Mouse (Mus musculus) neural tube, embryonic 13.5 days (tissue): ENCODE measurements around the gene Cemip. TPM values are rescaled to one million over a fixed set of nuclear protein-coding genes. Genes with fewer than 3 reads are reported as not detected.
A peak's percentile ranks its signal among the peaks of the same experiment; 100 is the strongest.
"Not testable (repeated sequence)": the region's sequence is repeated elsewhere in the genome, so short reads cannot be mapped to it uniquely, and the experiment has no call there.

Experiments used
- ATAC-seq: fragments of 200-750 bp; cut with Nextera tagmentation; 2 replicates; pipeline ENCODE4 v1.8.0; 2017; ENCODE audit warnings: low read depth, mild to moderate bottlenecking, moderate TSS enrichment, moderate library complexity
- H3K27ac ChIP-seq: fragments of 300-500 bp; sonication (generic); replicated peaks from 2 replicates; pipeline ENCODE4 v1.5.1; 2015; ENCODE audit warnings: moderate library complexity, mild to moderate bottlenecking, inconsistent platforms
- H3K27me3 ChIP-seq: fragments of 300-500 bp; sonication (generic); 2 replicates; pipeline ENCODE4 v1.6.1; 2015; ENCODE audit warnings: mild to moderate bottlenecking, inconsistent platforms
- H3K36me3 ChIP-seq: fragments of 300-500 bp; sonication (generic); 2 replicates; pipeline ENCODE4 v1.6.1; 2015; ENCODE audit warnings: mild to moderate bottlenecking, inconsistent platforms
- H3K4me1 ChIP-seq: fragments of 300-500 bp; sonication (generic); replicated peaks from 2 replicates; pipeline ENCODE4 v1.6.1; 2015; ENCODE audit warnings: inconsistent platforms
- H3K4me2 ChIP-seq: fragments of 300-500 bp; sonication (generic); 2 replicates; pipeline ENCODE4 v1.6.1; 2015; ENCODE audit warnings: inconsistent platforms, mild to moderate bottlenecking, moderate library complexity
- H3K4me3 ChIP-seq: fragments of 300-500 bp; sonication (generic); 2 replicates; pipeline ENCODE4 v1.5.1; 2015; ENCODE audit warnings: mild to moderate bottlenecking, inconsistent platforms
- H3K9ac ChIP-seq: fragments of 300-500 bp; sonication (generic); 2 replicates; pipeline ENCODE4 v1.6.1; 2015; ENCODE audit warnings: moderate library complexity, mild to moderate bottlenecking, inconsistent platforms
- H3K9me3 ChIP-seq: fragments of 300-500 bp; sonication (generic); 2 replicates; pipeline ENCODE4 v1.6.1; 2016; ENCODE audit warnings: inconsistent platforms
- WGBS: fragments of 180-500 bp; shearing (Covaris S2); methylation state at CpG from one replicate; pipeline ENCODE4 v1.1.7; 2015; 5-methylcytosine and 5-hydroxymethylcytosine counted together
- polyA plus RNA-seq: library from polyadenylated mRNA; unstranded; fragments of >200 nt; fragmentation: Nextera tagmentation; extraction: Ambion mirVana; gene quantifications from 2 replicates; pipeline ENCODE4 v1.2.1, GENCODE M21; 2015

The Cemip gene
- polyA plus RNA-seq, 1 experiment from 2014 or later: 0.59 TPM

DNA sequence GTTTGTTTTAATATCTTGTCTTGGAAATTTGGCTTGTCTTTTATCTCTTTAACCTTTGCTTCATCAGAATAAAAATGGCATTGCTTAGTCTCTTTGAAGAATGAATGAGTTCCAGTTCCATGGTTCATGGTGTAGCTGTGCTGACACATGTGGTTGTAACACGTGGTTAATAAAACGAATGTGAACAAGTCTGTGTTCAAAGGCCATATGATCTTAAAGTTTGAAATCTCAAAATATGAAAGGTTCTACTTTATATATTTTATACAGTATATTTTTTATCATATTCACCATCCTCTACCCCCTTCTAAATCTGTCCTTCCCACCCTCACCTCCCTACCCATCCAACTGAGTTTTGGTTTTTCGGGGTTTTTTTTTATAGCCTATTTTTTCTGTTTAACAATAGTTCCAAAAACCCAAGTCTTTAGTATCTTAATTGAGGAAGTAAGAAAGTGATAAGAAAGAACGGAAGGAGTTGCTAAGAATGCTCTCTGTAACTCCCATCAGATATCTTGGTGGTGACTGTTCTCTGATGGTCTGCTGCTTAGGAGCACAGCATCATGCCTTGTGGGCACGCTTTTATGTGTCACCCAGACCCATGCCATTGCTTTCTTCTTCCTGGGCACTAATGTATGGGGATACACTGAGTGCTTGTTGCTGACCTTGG, 190.1 kb downstream of the Cemip start:
- Histone ChIP-seq H3K4me2 (no peak overlapping the region), H3K4me1 (peaks cover 32% of the 10 kb centered on the region), H3K27ac (no peak overlapping the region), H3K9ac (no peak overlapping the region), H3K27me3 (no peaks in the 10 kb centered on the region), H3K9me3 (no peaks in the 10 kb centered on the region), H3K4me3 (no peak overlapping the region), H3K36me3 (peaks cover 57% of the 10 kb centered on the region)
- 94% methylated on average over 5 of the region's 5 CpGs for WGBS
- no peak for ATAC-seq

GRCm38 (mm10) chr7:83894348-83894747, 192.0 kb downstream of the Cemip start:
- H3K36me3 ChIP-seq: peaks cover 42% of the 10 kb centered on the region
- 85% methylated on average over 1 of the region's 1 CpGs for WGBS
- H3K4me2 ChIP-seq: no peak overlapping the region
- H3K9me3 ChIP-seq: no peaks in the 10 kb centered on the region
- H3K9ac ChIP-seq: no peak overlapping the region
- H3K27ac ChIP-seq: no peak overlapping the region
- H3K4me3 ChIP-seq: no peak overlapping the region
- peaks cover 32% of the 10 kb centered on the region for H3K4me1 ChIP-seq
- H3K27me3 ChIP-seq: no peaks in the 10 kb centered on the region
- no peak for ATAC-seq

DNA sequence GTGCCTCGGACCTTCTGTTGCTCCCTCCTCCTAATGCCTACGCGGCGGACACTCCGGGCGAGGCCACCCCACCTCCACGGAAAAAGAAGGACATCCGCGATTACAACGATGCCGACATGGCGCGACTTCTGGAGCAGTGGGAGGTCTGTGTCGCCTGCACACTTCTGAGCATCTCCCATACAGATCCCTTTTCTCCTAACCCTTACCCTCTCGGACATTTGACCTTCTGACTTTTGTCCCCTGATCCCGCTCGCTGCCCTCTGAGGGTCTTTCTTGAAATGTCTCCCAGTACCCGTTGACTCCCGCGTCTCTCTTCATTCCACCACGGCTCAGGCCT, 194.0 kb downstream of the Cemip start:
- Histone ChIP-seq H3K27ac (peak overlapping the region; percentile 83), H3K27me3 (no peaks in the 10 kb centered on the region), H3K9ac (peak overlapping the region; percentile 80), H3K4me3 (peak overlapping the region; percentile 70), H3K36me3 (peaks cover 22% of the 10 kb centered on the region), H3K9me3 (no peaks in the 10 kb centered on the region), H3K4me2 (peak overlapping the region; percentile 77), H3K4me1 (peaks cover 32% of the 10 kb centered on the region)
- WGBS: under 1% methylated on average over 21 of the region's 21 CpGs
- peak; percentile 24 for ATAC-seq

- peak overlapping the region; percentile 80 for H3K9ac ChIP-seq
- H3K4me3 ChIP-seq: peak overlapping the region; percentile 70
- no peaks in the 10 kb centered on the region for H3K27me3 ChIP-seq
- H3K27ac ChIP-seq: peak overlapping the region; percentile 83
- peaks cover 32% of the 10 kb centered on the region for H3K4me1 ChIP-seq
- peak; percentile 98 for ATAC-seq
- peaks cover 18% of the 10 kb centered on the region for H3K36me3 ChIP-seq
- no peaks in the 10 kb centered on the region for H3K9me3 ChIP-seq
- peak overlapping the region; percentile 77 for H3K4me2 ChIP-seq
- 3% methylated on average over 44 of the region's 44 CpGs for WGBS
Observed at GRCm38 (mm10) chr7:83891433-83892332, 194.6 kb downstream of the Cemip start.

GRCm38 (mm10) chr7:83889946-83890345, 196.4 kb downstream of the Cemip start:
- WGBS: 90% methylated on average over 5 of the region's 5 CpGs

GRCm38 (mm10) chr7:83889383-83889782, 196.9 kb downstream of the Cemip start:
- no peak overlapping the region for H3K9ac ChIP-seq
- no peaks in the 10 kb centered on the region for H3K27me3 ChIP-seq

More at GRCm38 (mm10) chr7:83889946-83890345, 196.4 kb downstream of the Cemip start:
- H3K4me2 ChIP-seq, H3K4me3 ChIP-seq, ATAC-seq, H3K36me3 ChIP-seq, H3K9me3 ChIP-seq, H3K27ac ChIP-seq, H3K9ac ChIP-seq, H3K27me3 ChIP-seq: not testable (repeated sequence)
- peaks cover 26% of the 10 kb centered on the region for H3K4me1 ChIP-seq

DNA sequence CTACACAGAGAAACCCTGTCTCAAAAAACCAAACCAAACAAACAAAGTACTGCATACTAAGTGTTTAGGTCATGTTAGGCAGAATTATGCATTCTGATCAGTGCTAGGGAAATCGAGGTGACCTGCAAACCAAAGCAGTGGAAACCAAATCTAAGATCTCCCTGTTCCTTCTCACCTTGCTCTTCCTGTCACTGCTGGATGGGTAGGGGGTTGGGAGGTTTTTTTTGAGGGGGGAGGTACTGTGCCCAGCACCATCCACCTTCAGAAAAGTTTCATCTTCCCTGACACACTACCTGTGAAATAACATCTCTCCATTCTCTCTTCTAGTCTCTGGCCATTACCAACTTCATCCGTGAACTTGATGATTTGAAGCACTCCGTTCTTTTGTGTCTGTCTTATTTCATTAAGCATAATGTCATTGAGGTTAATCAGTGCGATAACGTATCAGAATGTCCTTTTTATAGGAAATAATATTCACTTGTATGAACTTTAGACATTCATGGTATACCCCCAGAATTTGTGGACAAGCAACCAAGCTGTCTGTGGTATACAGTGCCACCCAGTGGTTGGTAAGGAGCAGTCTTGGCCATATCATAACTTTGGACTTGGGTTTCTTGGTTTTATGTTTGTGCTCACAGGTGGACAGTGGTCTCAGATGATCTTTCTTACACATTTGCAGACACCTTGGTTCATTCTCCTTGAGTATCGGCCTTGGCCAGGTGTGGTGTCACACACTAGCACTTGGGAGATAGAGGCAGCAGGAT, 199.8 kb downstream of the Cemip start:
- Histone ChIP-seq H3K4me3 (no peak overlapping the region), H3K4me2 (no peak overlapping the region), H3K9ac (no peak overlapping the region), H3K9me3 (0 out of 2 replicates have a peak, but pooled peaks cover 3% of the 10 kb centered on the region), H3K27me3 (no peaks in the 10 kb centered on the region), H3K36me3 (peaks cover 11% of the 10 kb centered on the region), H3K4me1 (peaks cover 25% of the 10 kb centered on the region), H3K27ac (no peak overlapping the region)
- WGBS: 95% methylated on average over 6 of the region's 6 CpGs
- no peak for ATAC-seq

More at GRCm38 (mm10) chr7:83889383-83889782, 196.9 kb downstream of the Cemip start:
- no peak overlapping the region for H3K27ac ChIP-seq
- 73% methylated on average over 3 of the region's 3 CpGs for WGBS
- no peak overlapping the region for H3K4me3 ChIP-seq
- 0 out of 2 replicates have a peak, but pooled peaks cover under 1% of the 10 kb centered on the region for H3K36me3 ChIP-seq
- peaks cover 26% of the 10 kb centered on the region for H3K4me1 ChIP-seq
- no peak for ATAC-seq
- H3K4me2 ChIP-seq: no peak overlapping the region
- 0 out of 2 replicates have a peak, but pooled peaks cover 3% of the 10 kb centered on the region for H3K9me3 ChIP-seq

- 93% methylated on average over 4 of the region's 4 CpGs for WGBS
- H3K4me2 ChIP-seq: no peak overlapping the region
- H3K27me3 ChIP-seq: no peaks in the 10 kb centered on the region
- peaks cover 11% of the 10 kb centered on the region for H3K36me3 ChIP-seq
- no peak overlapping the region for H3K27ac ChIP-seq
- no peak overlapping the region for H3K9ac ChIP-seq
- H3K9me3 ChIP-seq: 0 out of 2 replicates have a peak, but pooled peaks cover 3% of the 10 kb centered on the region
- no peak for ATAC-seq
- H3K4me1 ChIP-seq: peaks cover 32% of the 10 kb centered on the region
- H3K4me3 ChIP-seq: no peak overlapping the region
Observed at GRCm38 (mm10) chr7:83885835-83886234, 200.5 kb downstream of the Cemip start.

DNA sequence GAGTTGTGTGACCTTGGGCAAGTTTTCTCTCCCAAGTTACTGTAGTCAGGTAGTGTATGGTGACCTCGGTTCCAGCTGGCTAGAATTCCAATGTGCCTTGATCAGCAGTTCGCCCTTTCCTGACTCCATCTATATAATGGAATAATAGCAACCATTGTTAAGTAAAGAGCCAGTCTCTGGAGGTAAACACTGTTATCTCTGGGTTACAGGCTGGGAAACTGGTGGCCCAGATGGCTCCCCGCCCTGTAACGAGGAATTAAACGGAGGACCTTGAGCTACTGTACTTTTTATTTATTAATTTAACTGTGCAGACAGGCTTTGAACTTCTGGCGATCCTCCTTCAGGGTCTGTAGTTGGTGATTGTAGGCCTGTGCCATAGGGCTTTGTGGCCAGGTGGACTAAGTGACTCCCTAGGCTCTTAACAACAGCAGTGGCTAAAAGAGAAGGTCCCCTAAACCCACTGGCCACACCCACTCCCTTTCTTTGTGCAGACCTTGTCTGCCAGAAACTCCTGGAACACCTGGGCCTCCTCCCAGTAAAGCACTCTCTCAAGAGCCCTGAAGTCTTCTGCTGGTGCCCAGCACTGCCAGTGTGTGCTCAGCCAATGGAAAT, 201.3 kb downstream of the Cemip start:
- Histone ChIP-seq H3K36me3 (peaks cover 11% of the 10 kb centered on the region), H3K9me3 (0 out of 2 replicates have a peak, but pooled peaks cover 3% of the 10 kb centered on the region), H3K9ac (peak overlapping the region; percentile 96), H3K4me1 (peaks cover 40% of the 10 kb centered on the region), H3K4me3 (peak overlapping the region; percentile 87), H3K27me3 (no peaks in the 10 kb centered on the region), H3K27ac (peak overlapping the region; percentile 95), H3K4me2 (peak overlapping the region; percentile 90)
- ATAC-seq: no peak
- WGBS: 41% methylated on average over 6 of the region's 6 CpGs

DNA sequence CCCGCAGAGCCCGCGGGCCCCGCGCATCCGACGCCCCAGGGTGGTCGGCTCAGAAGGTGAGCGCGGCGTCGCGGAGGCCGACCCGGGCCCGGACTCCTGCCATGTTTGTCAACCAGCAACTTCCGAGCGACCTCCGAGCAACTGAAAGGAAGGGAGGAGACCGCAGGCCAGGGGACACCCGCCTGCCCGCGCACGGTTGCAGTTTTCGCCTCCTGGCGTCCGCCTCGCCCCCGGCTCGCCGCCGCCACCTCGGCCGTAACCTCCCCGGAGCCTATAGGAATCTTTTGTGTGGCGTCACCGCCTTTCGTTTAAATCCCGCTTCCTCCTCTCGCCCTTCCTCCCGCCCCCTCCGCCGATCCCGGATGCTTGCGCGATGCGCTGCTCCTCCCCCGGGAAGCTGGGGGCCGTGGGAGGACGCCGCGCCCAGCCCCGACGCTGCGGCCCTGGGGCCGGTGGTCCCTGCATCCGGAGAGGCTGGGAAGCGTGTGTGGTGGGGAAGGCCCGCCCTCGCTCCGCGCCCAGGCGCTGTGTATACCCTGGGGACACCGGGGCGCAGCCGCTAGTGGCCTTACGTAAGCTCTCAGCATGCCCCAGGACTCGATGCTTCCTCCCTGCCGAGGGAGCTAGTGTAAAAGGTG, 202.2 kb downstream of the Cemip start, which contains the start of the genes Tlnrd1 and Mesd:
Gene Tlnrd1 (minus strand): TSS at position 285 of the 638 bp plus-strand sequence.
Gene Mesd (plus strand): TSS at position 446 of the 638 bp plus-strand sequence.
- Histone ChIP-seq H3K27me3 (no peaks in the 10 kb centered on the region), H3K9ac (peak within 1 kb of the TSS; percentile 96), H3K4me3 (peak within 1 kb of the TSS; percentile 87), H3K4me2 (peak within 1 kb of the TSS; percentile 90), H3K36me3 (peaks cover 11% of the 10 kb centered on the region), H3K4me1 (peaks cover 49% of the 10 kb centered on the region), H3K27ac (peak within 1 kb of the TSS; percentile 95), H3K9me3 (0 out of 2 replicates have a peak, but pooled peaks cover 3% of the 10 kb centered on the region)
- under 1% methylated on average over 55 of the region's 69 CpGs for WGBS
- peak; percentile 86 for ATAC-seq
